Mouse (Mus musculus) layer of hippocampus, adult 9-11 months (tissue): ENCODE results near the gene Alox12.

ENCODE experiments used
- DNase-seq: peaks from one replicate; pipeline ENCODE4 v3.0.0; 2022

Gene Alox12

GRCm38 (mm10) chr11:70254931-70255531 is at the start of gene Alox12:
Alox12 (minus strand) TSS chr11:70255353.
- DNase-seq = no peak

GRCm38 (mm10) chr11:70302293-70302692 is 47.1 kb upstream of the Alox12 start:
- DNase-seq = no peak

- DNase-seq = no peak
These were observed 42.8 kb upstream of the Alox12 start for GRCm38 (mm10) chr11:70297836-70298454.

- DNase-seq = no peak
These were observed 42.3 kb upstream of the Alox12 start for GRCm38 (mm10) chr11:70297405-70297804.

GRCm38 (mm10) chr11:70293881-70294280 is 38.7 kb upstream of the Alox12 start:
- peak; percentile 64 for DNase-seq

DNA sequence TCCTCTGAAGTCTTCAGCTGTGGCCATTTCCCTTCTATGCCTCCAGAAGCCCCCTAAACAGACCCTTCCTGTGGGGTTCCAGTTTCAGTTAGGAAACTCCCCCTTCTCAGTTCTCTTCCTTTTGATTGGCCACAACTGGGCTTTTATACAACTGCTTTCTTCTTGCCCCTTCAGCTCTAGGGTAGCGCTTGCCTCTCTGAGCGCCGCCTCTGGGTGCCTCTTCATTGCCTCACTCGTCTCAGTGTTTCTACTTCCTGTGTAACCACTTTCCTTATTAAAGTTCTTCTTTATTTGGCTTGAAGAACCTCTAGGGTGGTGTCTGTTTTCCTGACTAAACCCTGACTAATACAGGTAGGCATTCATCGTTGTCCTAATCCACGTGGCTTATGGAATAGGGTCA is 36.1 kb upstream of the Alox12 start:
- no peak for DNase-seq

DNA sequence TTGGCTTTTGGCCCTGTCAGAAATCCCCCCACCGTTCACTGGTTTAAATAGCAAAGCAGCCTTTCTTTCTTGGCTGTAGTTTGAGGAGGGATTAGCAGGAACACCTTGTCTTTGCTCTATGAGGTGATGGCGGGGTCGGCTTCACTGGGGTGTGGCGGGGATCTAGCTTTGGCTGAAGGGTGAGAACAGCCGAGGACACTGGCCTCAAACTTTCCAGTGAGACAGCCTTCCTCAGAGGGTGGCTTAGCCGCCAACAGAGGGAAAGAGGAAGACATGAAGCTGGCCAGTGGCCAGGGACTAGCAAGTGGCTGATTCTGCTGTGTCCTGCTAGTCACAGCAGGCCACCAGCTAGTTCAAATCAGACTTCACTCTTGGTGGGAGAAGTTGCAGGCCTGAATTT is 34.1 kb upstream of the Alox12 start:
- DNase-seq = peak; percentile 58

DNA sequence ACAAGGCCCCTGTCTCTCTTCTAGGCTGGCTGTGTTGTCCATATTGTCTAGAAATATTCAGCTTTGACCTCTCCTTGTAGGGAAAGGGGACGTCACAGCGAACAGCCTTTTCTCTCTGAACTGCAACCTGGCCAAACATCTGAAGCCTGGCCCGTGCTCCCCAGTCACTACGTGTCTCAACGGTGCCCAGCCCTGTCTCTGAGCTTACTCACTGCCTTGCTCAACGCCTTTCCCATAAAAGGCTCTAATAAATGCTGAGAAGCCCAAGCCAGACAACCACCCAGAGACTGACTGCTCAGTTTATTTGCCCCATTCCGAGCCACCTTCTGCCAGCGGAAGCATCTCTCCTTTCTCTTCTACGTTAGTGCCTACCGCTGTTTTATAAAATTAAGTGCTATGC is 32.9 kb upstream of the Alox12 start:
- no peak for DNase-seq

DNA sequence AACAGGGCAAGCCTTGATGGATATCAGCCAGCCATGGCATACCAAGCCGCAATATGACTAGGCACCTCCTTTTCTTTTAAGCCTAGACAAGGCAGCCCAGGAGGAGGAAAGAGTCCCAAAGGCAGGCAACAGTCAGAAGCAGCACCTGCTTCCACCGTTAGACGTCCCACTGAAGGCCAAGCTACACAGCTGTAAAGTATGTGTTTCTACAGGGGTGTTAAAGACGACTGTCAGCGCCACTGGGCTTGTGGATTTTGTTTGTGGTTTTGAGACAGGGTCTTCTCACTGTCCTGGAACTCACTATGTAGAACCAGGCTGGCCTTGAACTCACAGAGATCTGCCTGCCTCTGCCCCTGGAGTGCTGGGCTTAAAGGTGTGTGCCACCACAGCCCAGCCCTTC is 30.5 kb upstream of the Alox12 start:
- no peak for DNase-seq

DNA sequence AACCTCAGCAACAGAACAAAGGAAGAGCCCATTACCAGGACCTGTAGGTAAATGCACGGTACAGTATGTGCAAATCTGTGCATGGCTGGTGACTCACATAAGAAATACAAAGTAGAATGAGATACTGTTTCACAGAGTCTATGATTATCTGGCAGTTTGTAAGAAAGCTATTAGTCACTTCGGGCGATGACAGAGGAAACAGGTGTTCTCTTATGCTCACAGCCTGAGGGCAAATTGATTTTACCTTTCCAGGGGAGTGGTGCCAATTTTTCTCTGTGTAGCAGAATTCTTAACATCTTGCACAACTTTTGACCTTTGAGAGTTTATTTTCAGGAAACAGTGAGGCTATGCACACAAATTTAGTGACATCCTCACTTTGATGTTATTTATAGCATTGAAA is 29.6 kb upstream of the Alox12 start:
- no peak for DNase-seq

GRCm38 (mm10) chr11:70283666-70284065 is 28.5 kb upstream of the Alox12 start:
- no peak for DNase-seq

- DNase-seq = peak; percentile 64
These were observed 25.3 kb upstream of the Alox12 start for GRCm38 (mm10) chr11:70280441-70280840.

GRCm38 (mm10) chr11:70278961-70279360 is 23.8 kb upstream of the Alox12 start:
- no peak for DNase-seq

DNA sequence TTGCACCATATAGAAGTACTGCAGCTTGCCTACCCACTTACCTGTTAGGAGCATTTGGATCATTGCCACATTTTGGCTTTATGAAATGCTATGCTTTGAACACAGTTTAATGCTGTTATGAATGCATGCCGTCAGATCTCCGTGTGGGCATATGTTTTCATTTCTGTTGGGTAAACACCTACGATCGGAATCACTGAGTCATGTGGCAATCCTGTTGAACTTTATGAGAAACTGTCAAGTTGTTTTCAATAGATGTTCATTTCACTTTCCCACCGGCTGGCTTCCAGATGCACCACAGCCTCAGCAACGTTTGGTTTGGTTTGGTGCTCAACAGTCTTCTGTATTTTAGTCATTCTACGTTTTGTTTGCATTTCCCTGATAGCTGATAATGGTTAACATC is 16.5 kb upstream of the Alox12 start:
- DNase-seq = no peak

DNA sequence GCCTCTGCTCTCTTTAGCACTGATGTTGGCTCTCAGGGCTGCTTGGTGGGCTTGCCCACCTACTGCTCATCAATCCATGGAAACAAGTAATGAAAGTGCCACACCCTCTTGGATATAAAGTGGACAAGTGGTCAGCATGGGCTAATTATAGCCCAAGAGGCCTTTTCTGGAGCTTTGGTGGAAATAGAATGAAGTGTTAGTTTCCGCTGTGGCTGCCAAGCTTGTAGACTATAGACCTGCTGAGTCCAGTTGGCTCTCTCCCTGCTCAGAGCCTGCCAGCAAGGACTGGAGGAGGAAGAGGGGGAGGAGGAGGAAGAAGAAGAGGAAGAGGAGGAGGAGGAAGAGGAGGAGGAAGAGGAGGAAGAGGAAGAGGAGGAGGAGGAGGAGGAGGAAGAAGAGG is 11.3 kb upstream of the Alox12 start:
- no peak for DNase-seq

DNA sequence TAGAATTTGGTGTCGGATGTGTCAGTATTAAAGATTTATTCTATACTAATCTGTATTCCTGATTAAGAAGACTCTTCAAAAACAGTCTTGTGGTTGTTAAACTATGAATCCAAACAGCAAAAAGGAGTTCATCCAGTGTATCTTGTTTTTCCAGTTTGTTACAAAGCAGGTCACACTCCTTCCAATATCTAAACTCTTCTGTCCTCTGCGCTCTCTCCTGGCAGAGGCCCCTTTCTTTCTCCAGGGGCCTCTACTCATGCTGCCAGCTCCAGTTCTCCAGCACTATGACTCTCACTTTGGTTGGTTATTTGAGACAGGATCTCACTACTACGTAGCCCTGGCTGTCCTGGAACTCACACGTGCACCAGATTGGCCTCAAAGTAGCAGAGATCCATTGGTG is 10.7 kb upstream of the Alox12 start:
- DNase-seq = no peak

DNA sequence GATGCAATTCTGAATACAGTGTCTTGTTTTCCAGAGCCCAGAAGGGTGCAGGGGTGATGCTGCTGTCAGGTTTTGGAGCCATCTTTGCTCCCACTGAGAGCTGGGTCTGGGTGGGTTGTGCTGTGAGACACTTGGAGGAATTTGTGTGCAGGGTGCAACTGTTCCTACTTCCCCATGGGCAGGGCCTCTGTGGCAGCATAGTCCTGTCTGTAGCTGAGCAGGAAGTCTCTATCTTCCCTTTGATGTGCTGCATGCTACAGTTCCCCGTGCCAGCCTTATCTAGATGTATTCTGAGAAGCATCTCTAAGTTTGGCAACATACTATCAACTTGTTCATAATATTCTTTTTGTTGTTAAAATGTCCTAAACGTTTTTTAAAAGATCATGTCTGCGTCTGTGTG is 10.1 kb upstream of the Alox12 start:
- no peak for DNase-seq

- DNase-seq = no peak
These were observed 3.9 kb upstream of the Alox12 start for GRCm38 (mm10) chr11:70259035-70259434.

GRCm38 (mm10) chr11:70254337-70254736 is 816 bp downstream of the Alox12 start:
- DNase-seq = no peak

- DNase-seq = no peak
These were observed 3.3 kb downstream of the Alox12 start for GRCm38 (mm10) chr11:70251853-70252252.

- no peak for DNase-seq
These were observed 5.0 kb downstream of the Alox12 start for GRCm38 (mm10) chr11:70250150-70250549.

- DNase-seq = peak; percentile 23
These were observed 7.9 kb downstream of the Alox12 start for GRCm38 (mm10) chr11:70247136-70247845.

- DNase-seq = no peak
These were observed 12.6 kb downstream of the Alox12 start for GRCm38 (mm10) chr11:70242591-70242990.

GRCm38 (mm10) chr11:70239541-70240279 is 15.4 kb downstream of the Alox12 start, which contains the start of the genes Gm21988 and Rnasek:
Gm21988 (minus strand) TSS chr11:70239830.
Rnasek (minus strand) TSS chr11:70239842.
- DNase-seq = peak; percentile 88
